Mouse (Mus musculus) intestine, embryonic 16.5 days (tissue): ENCODE measurements at regions not wholly inside any gene's neighbourhood (a gene's known extent, or its start where the extent isn't known, plus 50 kb on each side); places are given as distances from the start of the nearest gene placed in this dataset.
A peak's percentile ranks its signal among the peaks of the same experiment; 100 is the strongest.

ENCODE experiments used
- ATAC-seq: fragments of 200-750 bp; cut with Nextera tagmentation; 2 replicates; pipeline ENCODE4 v1.8.0; 2017; ENCODE audit warnings: moderate TSS enrichment, moderate library complexity
- H3K27ac ChIP-seq: fragments of 300-500 bp; sonication (generic); 2 replicates; pipeline ENCODE4 v1.5.1; 2014; ENCODE audit warnings: mild to moderate bottlenecking, low read length
- H3K27me3 ChIP-seq: fragments of 300-500 bp; sonication (generic); replicated peaks from 2 replicates; pipeline ENCODE4 v1.6.1; 2014; ENCODE audit warnings: low read length, control low read depth, mixed read lengths; ENCODE audit not compliant: control insufficient read depth, insufficient read depth
- H3K36me3 ChIP-seq: fragments of 300-500 bp; sonication (generic); 2 replicates; pipeline ENCODE4 v1.6.1; 2014; ENCODE audit warnings: low read length, control low read depth; ENCODE audit not compliant: control insufficient read depth, insufficient read depth
- H3K4me1 ChIP-seq: fragments of 300-500 bp; sonication (generic); 2 replicates; pipeline ENCODE4 v1.6.1; 2014; ENCODE audit warnings: low read length, control low read depth, mixed read lengths; ENCODE audit not compliant: control insufficient read depth, insufficient read depth
- H3K4me2 ChIP-seq: fragments of 300-500 bp; sonication (generic); 2 replicates; pipeline ENCODE4 v1.6.1; 2014; ENCODE audit warnings: low read depth, low read length, control low read depth
- H3K4me3 ChIP-seq: fragments of 300-500 bp; sonication (generic); 2 replicates; pipeline ENCODE4 v1.5.1; 2014; ENCODE audit warnings: mild to moderate bottlenecking, low read length
- H3K9ac ChIP-seq: fragments of 300-500 bp; sonication (generic); 2 replicates; pipeline ENCODE4 v1.6.1; 2014; ENCODE audit warnings: low read depth, low read length
- H3K9me3 ChIP-seq: fragments of 300-500 bp; sonication (generic); 2 replicates; pipeline ENCODE4 v1.6.1; 2016; ENCODE audit warnings: low read length, control low read depth; ENCODE audit not compliant: control insufficient read depth
- WGBS: fragments of 180-500 bp; shearing (Covaris S2); extraction: QIAGEN DNeasy Blood & Tissue Kit; methylation state at CpG from one replicate; pipeline ENCODE4 v1.1.7; 2014; 5-methylcytosine and 5-hydroxymethylcytosine counted together

DNA sequence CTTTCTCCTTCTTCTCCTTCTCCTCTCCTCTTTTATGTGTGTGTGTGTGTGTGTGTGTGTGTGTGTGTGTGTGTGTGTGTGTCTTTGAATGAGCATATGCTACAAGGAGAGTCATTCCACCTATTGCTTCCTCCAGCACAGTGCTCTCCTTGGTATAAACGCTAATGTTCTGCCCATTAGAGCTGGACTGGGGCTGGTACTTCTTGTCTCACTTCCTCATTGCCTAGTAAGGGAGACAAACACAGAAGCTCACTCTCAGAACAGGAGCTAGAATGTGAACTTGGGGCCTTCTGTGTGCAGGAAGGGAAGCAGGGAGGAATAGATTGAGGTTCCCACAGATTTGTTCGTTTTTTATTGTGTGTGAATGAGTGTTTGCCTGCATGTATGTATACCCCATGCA is 54.9 kb upstream of the Shb start:
- H3K27me3 ChIP-seq: no peaks in the 10 kb centered on the region; the same call in 1 of the 2 replicates
- no peaks in the 10 kb centered on the region for H3K36me3 ChIP-seq
- no peaks in the 10 kb centered on the region for H3K9me3 ChIP-seq
- no peak for ATAC-seq
- 53% methylated on average over 2 of the region's 2 CpGs for WGBS
- H3K4me3 ChIP-seq: no peak overlapping the region
- H3K4me1 ChIP-seq: peaks cover 37% of the 10 kb centered on the region
- H3K4me2 ChIP-seq: no peak overlapping the region
- H3K9ac ChIP-seq: no peak overlapping the region
- H3K27ac ChIP-seq: 0 out of 2 replicates have a peak overlapping the region, but pooled peaks have one; percentile 67

DNA sequence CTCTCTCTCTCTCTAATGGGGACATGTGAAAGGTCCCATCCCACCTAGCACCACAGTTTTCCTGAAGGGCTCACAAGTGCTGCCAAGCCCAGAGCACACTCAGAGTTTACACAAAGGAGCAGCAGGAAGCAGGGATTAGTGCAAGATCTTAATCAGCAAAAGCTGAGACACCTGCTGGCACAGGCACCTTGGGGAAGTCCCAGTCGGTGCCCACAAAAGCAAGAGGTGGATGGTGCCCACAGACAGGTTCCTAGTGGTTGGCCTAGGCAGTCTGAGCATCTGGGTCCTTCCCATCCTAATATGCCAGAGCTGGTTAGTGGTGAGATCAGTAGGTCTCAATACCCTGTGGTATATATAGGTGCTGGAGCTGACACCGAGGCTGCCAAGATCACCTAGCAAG is 54.0 kb upstream of the Shb start:
- peaks cover 33% of the 10 kb centered on the region for H3K4me1 ChIP-seq
- no peaks in the 10 kb centered on the region for H3K27me3 ChIP-seq
- H3K27ac ChIP-seq: peak overlapping the region; percentile 79
- H3K4me3 ChIP-seq: no peak overlapping the region
- H3K36me3 ChIP-seq: no peaks in the 10 kb centered on the region
- H3K9me3 ChIP-seq: no peaks in the 10 kb centered on the region
- no peak overlapping the region for H3K9ac ChIP-seq
- WGBS: 48% methylated on average over 2 of the region's 2 CpGs
- no peak overlapping the region for H3K4me2 ChIP-seq
- ATAC-seq: peak; percentile 21; the same call in 1 of the 2 replicates

- Histone ChIP-seq H3K27me3 (no peaks in the 10 kb centered on the region), H3K36me3 (no peaks in the 10 kb centered on the region), H3K9me3 (no peaks in the 10 kb centered on the region), H3K9ac (peak overlapping the region; percentile 1; the same call in 1 of the 2 replicates), H3K4me1 (peaks cover 29% of the 10 kb centered on the region), H3K4me2 (no peak overlapping the region), H3K27ac (peak overlapping the region; percentile 79), H3K4me3 (no peak overlapping the region)
- peak; percentile 78 for ATAC-seq
- WGBS: 40% methylated on average over 8 of the region's 8 CpGs
These were observed 53.0 kb upstream of the Shb start for GRCm38 (mm10) chr4:45585188-45585820.

GRCm38 (mm10) chr4:45583966-45584365 is 51.7 kb upstream of the Shb start:
- no peak overlapping the region for H3K4me3 ChIP-seq
- WGBS: 58% methylated on average over 4 of the region's 4 CpGs
- H3K36me3 ChIP-seq: no peaks in the 10 kb centered on the region
- no peak for ATAC-seq
- no peaks in the 10 kb centered on the region for H3K9me3 ChIP-seq
- no peak overlapping the region for H3K4me2 ChIP-seq
- H3K27ac ChIP-seq: no peak overlapping the region
- peaks cover 33% of the 10 kb centered on the region for H3K4me1 ChIP-seq
- H3K27me3 ChIP-seq: no peaks in the 10 kb centered on the region
- no peak overlapping the region for H3K9ac ChIP-seq

DNA sequence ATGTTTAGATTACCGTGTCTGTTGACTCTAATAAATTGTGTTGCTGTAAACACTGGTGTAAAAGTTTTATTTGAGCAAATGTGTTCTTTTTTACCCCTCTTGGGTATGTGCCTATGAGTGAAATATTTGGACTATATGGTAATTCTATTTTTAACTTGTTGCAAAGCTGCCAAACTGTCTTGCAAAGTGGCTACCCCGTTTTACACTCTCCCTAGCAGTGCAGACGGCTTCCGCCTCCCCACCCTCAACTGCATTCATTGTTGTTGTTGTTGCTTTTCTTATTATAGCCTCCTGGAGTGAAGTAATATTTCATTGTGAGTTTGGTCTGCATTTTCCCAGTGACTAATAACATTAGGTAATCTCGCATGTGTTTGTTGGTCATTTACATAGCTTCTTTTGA is 50.2 kb upstream of the Shb start:
- no peaks in the 10 kb centered on the region for H3K27me3 ChIP-seq
- peaks cover 34% of the 10 kb centered on the region for H3K4me1 ChIP-seq
- no peak overlapping the region for H3K9ac ChIP-seq
- H3K4me2 ChIP-seq: no peak overlapping the region
- H3K27ac ChIP-seq: no peak overlapping the region
- no peak overlapping the region for H3K4me3 ChIP-seq
- no peaks in the 10 kb centered on the region for H3K36me3 ChIP-seq
- H3K9me3 ChIP-seq: no peaks in the 10 kb centered on the region
- no peak for ATAC-seq
- 49% methylated on average over 5 of the region's 5 CpGs for WGBS
